Mouse (Mus musculus): ENCODE results near the gene Ceacam19. TPM values are rescaled to one million over a fixed set of nuclear protein-coding genes. Genes with fewer than 3 reads are reported as not detected.

The Ceacam19 gene
- total RNA-seq, 2 experiments from 2014 or later, result not detected

DNA sequence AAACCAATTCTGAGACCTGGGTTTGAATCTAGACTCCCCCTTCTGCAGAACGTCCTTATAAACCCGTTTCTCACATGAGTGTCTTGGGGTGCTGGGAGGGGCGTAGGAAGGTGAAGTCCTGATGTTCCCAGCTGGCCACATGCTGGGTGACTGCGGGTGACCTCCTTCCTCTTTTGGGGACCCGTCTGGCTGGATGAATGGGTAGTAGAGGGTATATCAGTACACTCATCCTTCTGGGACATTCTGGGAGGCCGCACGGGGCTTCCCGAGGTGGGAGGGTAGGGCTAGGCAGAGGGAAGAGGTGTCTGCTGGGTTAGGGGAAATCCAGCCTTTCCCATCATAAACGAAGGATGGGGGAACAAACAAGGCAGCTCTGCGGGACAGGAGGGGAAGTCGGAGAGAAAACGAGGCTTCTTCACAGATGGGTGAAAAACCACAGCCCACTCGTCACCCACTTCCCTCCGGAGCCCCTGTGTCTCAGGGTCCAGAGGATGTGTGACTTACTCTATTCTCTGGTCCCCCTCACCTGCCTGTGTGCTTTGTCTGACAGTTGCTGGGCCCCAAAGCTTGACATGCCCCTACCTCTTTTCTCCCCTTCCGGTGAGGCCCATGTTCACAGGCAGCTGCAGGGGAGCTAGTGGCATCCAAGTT lies 43.1 kb downstream of the Ceacam19 start:
- ATAC-seq (replicated peaks; ENCODE audit: low FRiP score, poor library complexity, severe bottlenecking), result no peak

DNA sequence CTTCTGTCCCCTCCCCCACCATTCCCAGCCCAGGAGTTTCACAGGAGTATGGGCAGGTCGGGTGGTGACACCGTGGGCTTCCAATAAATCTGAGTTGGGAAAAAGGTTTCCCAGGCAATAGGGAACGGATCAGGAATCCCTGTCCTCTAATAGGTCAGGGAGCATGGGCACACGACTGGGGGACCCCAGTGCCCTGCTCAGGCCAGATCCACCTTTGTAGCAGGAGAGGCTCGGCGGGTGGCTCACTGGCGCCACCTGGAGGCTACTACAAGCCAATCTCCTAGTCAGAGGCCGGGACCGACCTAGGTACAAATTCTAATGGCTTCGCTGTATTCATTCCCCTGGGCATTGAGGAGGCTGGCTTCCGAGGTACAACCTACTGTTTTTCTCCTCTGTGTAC lies 44.2 kb downstream of the Ceacam19 start:
- peak; percentile 46; the same call in 1 of the 2 replicates for ATAC-seq (replicated peaks; ENCODE audit: low FRiP score, poor library complexity, severe bottlenecking)

DNA sequence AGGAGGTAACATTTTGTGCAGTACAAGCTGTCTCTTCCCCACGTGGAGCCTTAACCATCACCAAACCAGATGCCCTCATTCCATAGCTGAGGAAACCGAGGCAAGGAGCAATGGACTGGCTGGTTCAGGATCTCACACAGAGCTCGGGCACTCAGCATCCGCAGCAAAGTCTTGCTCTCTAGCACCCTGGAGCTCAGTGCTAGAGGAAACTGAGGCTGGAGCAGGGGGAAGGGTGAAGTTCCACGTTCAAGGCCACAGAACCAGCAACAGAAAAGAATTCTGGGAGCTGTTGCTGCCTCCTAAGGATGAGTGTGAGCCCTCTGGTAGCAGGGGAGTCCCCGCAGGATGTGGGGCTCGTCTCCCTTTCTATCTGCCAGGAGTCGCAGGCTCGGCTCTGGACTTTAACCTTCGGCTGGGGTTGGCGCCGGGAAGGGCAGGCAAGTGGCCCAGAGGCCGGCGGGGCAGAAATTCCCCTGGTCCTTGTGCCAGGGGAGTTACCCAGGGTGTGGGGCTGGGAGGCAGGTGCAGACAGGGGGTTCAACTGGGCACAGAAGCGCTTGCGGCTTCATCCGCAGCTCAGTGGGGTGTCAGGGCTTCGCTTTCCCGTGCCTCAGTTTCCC lies 44.8 kb downstream of the Ceacam19 start:
- no peak for ATAC-seq (replicated peaks; ENCODE audit: low FRiP score, poor library complexity, severe bottlenecking)

DNA sequence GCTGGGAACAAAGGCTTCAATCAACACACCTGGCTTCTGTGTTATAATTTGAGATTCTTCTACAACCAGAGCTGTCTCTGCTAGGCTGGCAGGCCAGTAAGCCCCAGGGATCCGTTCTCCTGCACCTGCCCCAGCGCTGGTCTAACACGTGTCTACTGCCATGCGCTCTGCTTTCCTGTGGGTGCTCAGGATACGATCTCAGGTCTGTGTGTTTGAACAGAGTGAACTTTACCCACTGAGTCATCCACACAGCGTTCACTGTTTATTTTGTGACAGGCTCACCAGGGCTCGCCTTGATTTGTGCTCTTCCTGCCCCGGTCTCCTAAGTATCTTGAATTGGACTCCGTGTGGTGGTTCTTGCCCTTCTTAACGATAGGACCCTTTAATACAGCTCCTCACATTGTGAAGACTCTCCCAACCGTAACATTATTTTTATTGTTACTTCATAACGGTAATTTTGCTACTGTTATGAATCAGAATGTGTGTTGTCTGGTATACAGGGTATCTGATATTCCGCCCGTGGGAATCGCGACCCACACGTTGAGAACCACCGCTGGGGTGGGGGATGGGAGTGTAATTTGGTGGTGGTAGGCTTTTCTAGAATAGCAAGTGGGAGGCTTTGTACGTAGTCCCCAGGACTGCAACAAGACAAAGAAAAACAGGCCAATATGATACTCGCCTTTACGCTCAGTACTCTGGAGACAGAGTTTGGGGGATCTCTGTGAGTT lies 45.9 kb downstream of the Ceacam19 start:
- ATAC-seq (replicated peaks; ENCODE audit: low FRiP score, poor library complexity, severe bottlenecking), result no peak

DNA sequence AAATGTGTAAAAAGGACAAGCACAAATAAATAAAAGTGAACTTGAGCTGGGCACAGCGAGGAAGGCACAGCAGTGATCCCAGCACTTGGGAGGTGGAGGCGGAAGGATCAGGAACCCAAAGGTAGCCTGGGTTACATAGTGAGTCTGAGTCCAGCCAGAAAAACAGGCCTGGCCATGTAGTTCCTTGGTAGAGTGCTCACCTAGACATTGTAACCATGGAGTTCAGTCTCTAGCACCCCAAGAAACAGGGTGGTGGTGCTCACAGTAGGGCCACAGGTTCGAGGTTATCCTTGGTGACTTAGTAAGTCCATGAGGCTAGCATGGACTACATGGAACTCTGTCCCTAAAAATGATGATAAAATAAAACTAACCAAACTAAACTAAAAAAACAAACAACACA lies 46.8 kb downstream of the Ceacam19 start:
- no peak for ATAC-seq (replicated peaks; ENCODE audit: low FRiP score, poor library complexity, severe bottlenecking)

DNA sequence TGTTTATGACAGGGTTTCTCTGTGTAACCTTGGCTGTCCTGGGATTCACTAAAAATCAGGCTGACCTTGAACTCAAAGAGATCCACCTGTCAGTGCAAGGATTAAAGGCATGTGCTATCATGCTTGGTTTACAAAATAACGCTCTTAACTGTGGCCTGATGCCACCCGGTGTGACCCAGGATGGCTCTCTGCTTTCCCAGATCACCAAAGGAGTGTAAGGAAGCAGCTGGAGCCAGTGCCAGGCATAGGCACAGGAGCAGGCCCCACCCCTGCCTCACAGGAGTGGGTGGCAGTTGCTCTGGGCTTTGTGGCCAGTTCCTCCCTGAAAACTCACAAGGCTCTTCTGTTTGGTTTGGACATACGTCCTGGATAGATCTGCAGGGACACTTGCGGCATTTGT lies 47.4 kb downstream of the Ceacam19 start:
- no peak for ATAC-seq (replicated peaks; ENCODE audit: low FRiP score, poor library complexity, severe bottlenecking)

DNA sequence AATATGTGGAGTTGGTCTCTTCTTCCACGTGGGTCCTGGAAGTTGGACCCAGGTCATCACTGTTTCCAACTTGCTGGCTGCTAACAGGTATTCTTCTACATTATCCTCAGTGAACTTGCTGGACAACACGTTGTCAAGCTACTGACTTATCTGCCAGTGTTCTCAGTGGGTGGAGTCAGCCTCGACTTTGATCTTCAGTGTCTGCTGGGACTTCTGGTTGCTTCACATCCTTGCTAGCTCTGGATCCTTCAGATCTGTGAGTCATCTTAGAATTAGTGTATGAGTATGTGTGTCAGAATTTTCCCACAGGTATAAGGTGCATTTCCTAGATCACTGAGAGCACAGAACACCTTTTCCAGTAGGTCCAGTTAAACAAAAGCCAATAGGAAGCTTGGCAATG lies 50.9 kb downstream of the Ceacam19 start:
- ATAC-seq (replicated peaks; ENCODE audit: low FRiP score, poor library complexity, severe bottlenecking), result no peak

DNA sequence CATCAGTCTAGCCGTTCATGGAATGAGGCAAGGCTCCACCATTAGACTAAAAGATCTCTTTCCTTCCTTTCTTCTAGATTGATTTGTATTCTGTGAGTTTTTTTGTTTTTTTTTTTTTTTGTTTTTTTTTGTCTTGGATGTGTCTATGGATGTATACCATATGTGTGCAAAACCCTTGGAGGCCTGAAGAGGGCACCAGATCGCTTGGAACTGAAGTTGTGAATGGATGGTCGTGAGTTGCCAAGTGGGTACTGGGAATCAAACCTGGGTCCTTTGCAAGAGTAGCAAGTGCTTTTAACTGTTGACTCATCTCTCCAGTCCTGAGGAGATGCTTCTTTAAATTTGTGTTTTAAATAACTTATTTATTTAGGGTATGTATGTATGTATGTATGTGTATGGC lies 53.7 kb downstream of the Ceacam19 start:
- no peak for ATAC-seq (replicated peaks; ENCODE audit: low FRiP score, poor library complexity, severe bottlenecking)

DNA sequence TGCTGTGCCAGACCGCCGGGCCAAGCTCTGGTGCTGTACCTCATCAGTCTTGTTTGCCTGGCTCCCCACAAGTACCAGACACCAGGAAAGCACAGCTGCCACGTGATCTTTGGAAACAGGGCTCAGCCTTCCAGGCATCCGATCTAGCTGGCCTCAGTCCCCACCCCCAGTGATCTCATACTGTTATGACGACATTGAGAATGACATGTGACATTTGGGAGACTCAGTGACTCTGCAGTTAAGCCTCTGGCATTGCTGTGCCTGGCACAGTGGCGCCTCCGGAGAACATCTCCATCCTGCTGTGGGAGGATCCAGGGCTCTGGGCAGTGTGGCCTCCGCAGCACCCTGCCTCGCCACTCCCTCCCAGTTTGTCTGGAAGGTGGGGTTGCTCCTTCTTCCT lies 55.9 kb downstream of the Ceacam19 start:
- no peak for ATAC-seq (replicated peaks; ENCODE audit: low FRiP score, poor library complexity, severe bottlenecking)

DNA sequence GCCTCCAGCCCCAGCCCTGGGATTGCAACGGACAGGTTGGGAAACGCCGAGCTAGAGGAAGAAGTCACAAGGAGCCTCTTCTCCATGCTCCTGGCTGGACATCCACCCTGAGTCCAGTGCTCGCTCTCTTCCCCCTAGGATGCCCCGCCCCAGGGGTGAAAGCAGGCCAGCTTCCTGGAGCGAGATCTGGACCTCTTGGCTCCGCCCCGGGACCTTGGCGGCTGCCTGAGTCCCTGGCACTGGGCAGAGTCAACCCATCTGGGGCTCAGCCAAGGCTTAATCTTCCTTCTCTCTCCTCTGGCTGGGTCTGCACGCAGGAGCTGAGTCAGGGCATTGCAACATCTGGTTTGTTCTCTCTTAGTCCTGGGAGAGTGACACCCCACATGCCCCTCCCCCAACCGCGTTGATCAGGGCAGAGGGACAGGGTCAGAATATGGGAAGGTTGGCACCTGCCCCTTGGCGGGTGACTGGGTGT lies 57.0 kb downstream of the Ceacam19 start:
- ATAC-seq (replicated peaks; ENCODE audit: low FRiP score, poor library complexity, severe bottlenecking), result no peak

DNA sequence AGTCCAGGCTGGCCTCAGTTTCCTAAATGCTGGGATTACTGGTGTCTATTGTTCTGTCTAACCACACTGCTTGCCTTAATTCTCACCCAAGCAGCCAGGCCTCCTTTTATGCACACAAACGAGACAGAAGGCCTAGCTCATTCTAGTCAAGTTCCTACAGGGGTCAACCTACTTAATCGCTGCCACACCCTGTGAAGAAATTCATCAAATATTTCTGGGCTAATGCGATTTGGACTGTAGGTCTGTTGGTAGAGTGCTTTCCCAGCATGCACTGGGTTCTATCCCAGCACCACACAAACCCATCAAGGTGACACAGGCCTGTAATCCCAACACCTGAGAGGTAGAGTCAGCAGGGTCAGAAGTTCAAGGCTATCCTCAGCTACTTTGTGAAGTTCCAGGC lies 58.1 kb downstream of the Ceacam19 start:
- ATAC-seq (replicated peaks; ENCODE audit: low FRiP score, poor library complexity, severe bottlenecking), result no peak

DNA sequence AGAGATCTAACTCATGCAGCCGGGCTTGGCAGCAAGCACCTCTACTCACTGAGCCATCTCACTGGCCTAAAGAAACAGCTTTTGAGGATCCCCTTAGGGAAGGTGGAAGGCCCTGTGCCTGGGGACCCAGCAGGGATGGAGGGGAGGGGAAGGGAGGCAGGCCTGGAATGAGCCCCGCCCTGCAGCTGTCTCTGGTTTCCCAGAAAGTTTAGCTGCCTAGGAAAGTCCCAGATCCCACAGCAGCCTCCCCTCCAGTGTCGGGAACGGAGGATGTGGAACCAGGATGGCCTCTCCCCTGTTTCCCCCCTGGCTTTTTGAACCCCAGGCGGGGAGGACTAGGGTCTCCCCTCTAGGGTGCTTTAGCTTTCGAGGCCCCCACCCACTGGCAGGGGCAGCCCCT lies 61.0 kb downstream of the Ceacam19 start:
- no peak for ATAC-seq (replicated peaks; ENCODE audit: low FRiP score, poor library complexity, severe bottlenecking)

Other genes with a start within 250 kb of the Ceacam19 start
- 10.0 and 23.2 TPM in 2 replicates for gene Clptm1, start 222.9 kb downstream of the Ceacam19 start, total RNA-seq (2015; ENCODE audit: low replicate concordance)
- gene Clptm1, start 222.9 kb downstream of the Ceacam19 start, total RNA-seq (2017; ENCODE audit: low replicate concordance), result 12.0 and 15.7 TPM in 2 replicates
- gene Apoc2, start 210.0 kb downstream of the Ceacam19 start, total RNA-seq (2015; ENCODE audit: low replicate concordance), result 10.4 and 16.1 TPM in 2 replicates
- gene Apoc2, start 210.0 kb downstream of the Ceacam19 start, total RNA-seq (2017; ENCODE audit: low replicate concordance), result 4.7 and 8.3 TPM in 2 replicates
- not detected in 2 replicates for gene Gm44805, start 206.5 kb downstream of the Ceacam19 start, total RNA-seq (2015; ENCODE audit: low replicate concordance)
- not detected in 2 replicates for gene Gm44805, start 206.5 kb downstream of the Ceacam19 start, total RNA-seq (2017; ENCODE audit: low replicate concordance)
- gene Apoc4, start 206.5 kb downstream of the Ceacam19 start, total RNA-seq (2015; ENCODE audit: low replicate concordance), result not detected in 2 replicates
- not detected in 2 replicates for gene Apoc4, start 206.5 kb downstream of the Ceacam19 start, total RNA-seq (2017; ENCODE audit: low replicate concordance)
- gene Apoc1, start 195.3 kb downstream of the Ceacam19 start, total RNA-seq (2015; ENCODE audit: low replicate concordance), result 5.8 TPM in 1 of 2 replicates, not detected in the other
- gene Apoc1, start 195.3 kb downstream of the Ceacam19 start, total RNA-seq (2017; ENCODE audit: low replicate concordance), result 3.6 TPM in 1 of 2 replicates, not detected in the other
- 53.0 and 57.3 TPM in 2 replicates for gene Apoe, start 188.8 kb downstream of the Ceacam19 start, total RNA-seq (2015; ENCODE audit: low replicate concordance)
- gene Apoe, start 188.8 kb downstream of the Ceacam19 start, total RNA-seq (2017; ENCODE audit: low replicate concordance), result 220 and 224 TPM in 2 replicates
- gene Tomm40, start 172.5 kb downstream of the Ceacam19 start, total RNA-seq (2015; ENCODE audit: low replicate concordance), result 6.5 and 8.2 TPM in 2 replicates
- gene Tomm40, start 172.5 kb downstream of the Ceacam19 start, total RNA-seq (2017; ENCODE audit: low replicate concordance), result 3.4 and 9.6 TPM in 2 replicates
- not detected in 2 replicates for gene Nectin2, start 137.5 kb downstream of the Ceacam19 start, total RNA-seq (2015; ENCODE audit: low replicate concordance)
- gene Nectin2, start 137.5 kb downstream of the Ceacam19 start, total RNA-seq (2017; ENCODE audit: low replicate concordance), result 1.0 TPM in 1 of 2 replicates, not detected in the other
- gene Bcam, start 116.9 kb downstream of the Ceacam19 start, total RNA-seq (2015; ENCODE audit: low replicate concordance), result not detected in 2 replicates
- not detected in 2 replicates for gene Bcam, start 116.9 kb downstream of the Ceacam19 start, total RNA-seq (2017; ENCODE audit: low replicate concordance)
- not detected in 2 replicates for gene Cblc, start 91.2 kb downstream of the Ceacam19 start, total RNA-seq (2015; ENCODE audit: low replicate concordance)
- not detected in 2 replicates for gene Cblc, start 91.2 kb downstream of the Ceacam19 start, total RNA-seq (2017; ENCODE audit: low replicate concordance)
- 14.8 TPM in 1 of 2 replicates, not detected in the other for gene Bcl3, start 65.2 kb downstream of the Ceacam19 start, total RNA-seq (2015; ENCODE audit: low replicate concordance)
- gene Bcl3, start 65.2 kb downstream of the Ceacam19 start, total RNA-seq (2017; ENCODE audit: low replicate concordance), result 0.84 and 1.5 TPM in 2 replicates
- gene Gm19345, start 36.0 kb downstream of the Ceacam19 start, total RNA-seq (2015; ENCODE audit: low replicate concordance), result not detected in 2 replicates
- not detected in 2 replicates for gene Gm19345, start 36.0 kb downstream of the Ceacam19 start, total RNA-seq (2017; ENCODE audit: low replicate concordance)
- gene Ceacam16, start 26.7 kb downstream of the Ceacam19 start, total RNA-seq (2015; ENCODE audit: low replicate concordance), result 0.38 TPM in 1 of 2 replicates, not detected in the other
- not detected in 2 replicates for gene Ceacam16, start 26.7 kb downstream of the Ceacam19 start, total RNA-seq (2017; ENCODE audit: low replicate concordance)
- gene Pvr, start 33.2 kb upstream of the Ceacam19 start, total RNA-seq (2015; ENCODE audit: low replicate concordance), result 0.42 TPM in 1 of 2 replicates, not detected in the other
- 1.9 TPM in 1 of 2 replicates, not detected in the other for gene Pvr, start 33.2 kb upstream of the Ceacam19 start, total RNA-seq (2017; ENCODE audit: low replicate concordance)
- not detected in 2 replicates for gene Igsf23, start 62.8 kb upstream of the Ceacam19 start, total RNA-seq (2015; ENCODE audit: low replicate concordance)
- not detected in 2 replicates for gene Igsf23, start 62.8 kb upstream of the Ceacam19 start, total RNA-seq (2017; ENCODE audit: low replicate concordance)
- gene Ceacam20, start 77.4 kb upstream of the Ceacam19 start, total RNA-seq (2015; ENCODE audit: low replicate concordance), result not detected in 2 replicates
- not detected in 2 replicates for gene Ceacam20, start 77.4 kb upstream of the Ceacam19 start, total RNA-seq (2017; ENCODE audit: low replicate concordance)
- not detected in 2 replicates for gene Nlrp9b, start 103.5 kb upstream of the Ceacam19 start, total RNA-seq (2015; ENCODE audit: low replicate concordance)
- gene Nlrp9b, start 103.5 kb upstream of the Ceacam19 start, total RNA-seq (2017; ENCODE audit: low replicate concordance), result not detected in 2 replicates
- not detected in 2 replicates for gene Vmn1r91, start 211.7 kb upstream of the Ceacam19 start, total RNA-seq (2015; ENCODE audit: low replicate concordance)
- not detected in 2 replicates for gene Vmn1r91, start 211.7 kb upstream of the Ceacam19 start, total RNA-seq (2017; ENCODE audit: low replicate concordance)
- not detected in 2 replicates for gene Gm16442, start 234.6 kb upstream of the Ceacam19 start, total RNA-seq (2015; ENCODE audit: low replicate concordance)
- not detected in 2 replicates for gene Gm16442, start 234.6 kb upstream of the Ceacam19 start, total RNA-seq (2017; ENCODE audit: low replicate concordance)

Measured in erythroblast, adult 5-6 weeks (primary cell).